Mouse (Mus musculus) gastrocnemius, postnatal 25 days (tissue): ENCODE results near the gene Tpo. TPM values are rescaled to one million over a fixed set of nuclear protein-coding genes. Genes with fewer than 3 reads are reported as not detected.

Experiments used
- DNase-seq: peaks from one replicate; pipeline ENCODE4 v3.0.0; 2022
- total RNA-seq, 2 experiments: library from RNA; stranded (reverse); gene quantifications; 1 replicate in 1 of 2; 2 replicates in 1 of 2; pipeline ENCODE4 v1.2.3; 2021

The Tpo gene
- total RNA-seq, 2 experiments from 2014 or later = not detected

GRCm38 (mm10) chr12:30017131-30017530 is 115.3 kb downstream of the Tpo start:
- DNase-seq = no peak

GRCm38 (mm10) chr12:30015501-30015900 is 116.9 kb downstream of the Tpo start:
- DNase-seq = no peak

- DNase-seq = no peak
Measured at GRCm38 (mm10) chr12:30008741-30009140, 123.7 kb downstream of the Tpo start.

- no peak for DNase-seq
Measured at GRCm38 (mm10) chr12:30006586-30006985, 125.8 kb downstream of the Tpo start.

Other genes with a start within 250 kb of the Tpo start
- gene Pxdn, start 195.0 kb downstream of the Tpo start, total RNA-seq = 10 to 100 TPM; 12.1 to 23.8 TPM
- under 1 TPM; 0.38 to 0.64 TPM for gene Sntg2, start 240.8 kb upstream of the Tpo start, total RNA-seq